Mouse (Mus musculus) olfactory bulb, adult 2 months (tissue): ENCODE results near the gene Vcan. TPM values are rescaled to one million over a fixed set of nuclear protein-coding genes. Genes with fewer than 3 reads are reported as not detected.
"Not testable (repeated sequence)": the region's sequence is repeated elsewhere in the genome, so short reads cannot be mapped to it uniquely, and the experiment has no call there.

ENCODE experiments used
- H3K27ac ChIP-seq: fragments of 200-500 bp; 2 replicates; pipeline ENCODE4 v1.5.1; 2012; ENCODE audit warnings: low read depth, low read length; ENCODE audit not compliant: insufficient read depth
- H3K4me1 ChIP-seq: fragments of 200-500 bp; 2 replicates; pipeline ENCODE4 v1.6.1; 2012; ENCODE audit warnings: low read length; ENCODE audit not compliant: control insufficient read depth, insufficient read depth
- H3K4me3 ChIP-seq: fragments of 200-500 bp; 2 replicates; pipeline ENCODE4 v1.5.1; 2012; ENCODE audit warnings: mild to moderate bottlenecking, low read depth, low read length, moderate library complexity; ENCODE audit not compliant: insufficient read depth
- CTCF ChIP-seq: fragments of 200-500 bp; IDR thresholded peaks from 2 replicates; pipeline ENCODE4 v1.5.1; 2012; ENCODE audit warnings: low read depth, mild to moderate bottlenecking, low read length, moderate library complexity; ENCODE audit not compliant: insufficient read depth
- POLR2A ChIP-seq: fragments of 200-500 bp; IDR thresholded peaks from 2 replicates; pipeline ENCODE4 v1.6.1; 2012; ENCODE audit warnings: mild to moderate bottlenecking, low read depth, low read length, moderate library complexity; ENCODE audit not compliant: insufficient read depth
- whole genome bisulfite sequencing: fragments of 180-500 bp; shearing (Covaris S2); methylation state at CpG from one replicate; pipeline ENCODE4 v1.1.7; 2018; 5-methylcytosine and 5-hydroxymethylcytosine counted together
- polyA plus RNA-seq: library from polyadenylated mRNA; stranded (reverse); fragments of >200 nt; gene quantifications from 2 replicates; pipeline ENCODE4 v1.2.4, GENCODE M21; 2012; ENCODE audit warnings: low replicate concordance; ENCODE audit not compliant: missing spikeins, insufficient read depth, insufficient read length

Vcan gene
- polyA plus RNA-seq, 1 experiment = not detected

DNA sequence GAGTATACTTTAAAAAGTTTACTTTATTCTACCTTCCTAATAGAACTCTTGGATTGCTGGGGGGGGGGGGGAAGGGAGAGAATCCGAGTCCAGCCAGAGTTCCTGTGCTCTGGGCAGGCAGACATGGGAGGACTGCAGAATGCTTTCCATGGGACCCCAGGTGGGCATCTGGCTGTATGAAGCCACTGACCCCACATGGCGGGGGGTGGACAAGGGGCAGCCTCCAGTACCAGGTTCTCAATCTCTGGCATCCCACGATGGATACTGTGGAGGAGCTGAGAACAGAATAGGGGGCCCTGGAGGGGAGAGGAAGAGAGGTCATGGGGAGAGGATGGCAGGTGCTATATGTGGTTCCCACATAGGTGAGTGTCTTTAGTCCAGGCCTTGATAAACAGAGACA lies 20.0 kb upstream of the Vcan start:
- no peak for TF ChIP-seq POLR2A
- TF ChIP-seq CTCF = no peak
- Histone ChIP-seq H3K4me1 (no peaks in the 10 kb centered on the region), H3K27ac (no peak overlapping the region), H3K4me3 (no peak overlapping the region)
- WGBS = 74% methylated on average over 3 of the region's 3 CpGs

DNA sequence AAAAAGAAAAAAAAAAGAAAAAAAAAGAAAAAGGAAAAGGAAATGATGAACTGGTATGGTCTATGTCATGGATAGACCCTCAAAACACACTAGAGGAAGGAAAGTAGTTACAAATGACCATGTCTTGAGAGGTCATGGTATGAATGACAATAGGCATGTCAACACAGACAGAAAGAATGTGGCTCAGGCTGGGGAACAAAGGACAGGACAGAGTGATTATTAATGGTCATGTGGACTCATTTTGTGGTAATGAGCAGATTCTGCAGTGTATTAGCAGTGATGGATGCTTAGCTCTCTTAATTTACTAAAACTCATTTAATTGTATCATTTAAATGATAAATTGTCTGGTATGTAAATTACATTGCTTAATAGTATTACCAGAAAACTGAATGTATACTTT lies 14.0 kb upstream of the Vcan start:
- Histone ChIP-seq H3K4me3 (no peak overlapping the region), H3K27ac (no peak overlapping the region)
- TF ChIP-seq CTCF = no peak
- TF ChIP-seq POLR2A = no peak

DNA sequence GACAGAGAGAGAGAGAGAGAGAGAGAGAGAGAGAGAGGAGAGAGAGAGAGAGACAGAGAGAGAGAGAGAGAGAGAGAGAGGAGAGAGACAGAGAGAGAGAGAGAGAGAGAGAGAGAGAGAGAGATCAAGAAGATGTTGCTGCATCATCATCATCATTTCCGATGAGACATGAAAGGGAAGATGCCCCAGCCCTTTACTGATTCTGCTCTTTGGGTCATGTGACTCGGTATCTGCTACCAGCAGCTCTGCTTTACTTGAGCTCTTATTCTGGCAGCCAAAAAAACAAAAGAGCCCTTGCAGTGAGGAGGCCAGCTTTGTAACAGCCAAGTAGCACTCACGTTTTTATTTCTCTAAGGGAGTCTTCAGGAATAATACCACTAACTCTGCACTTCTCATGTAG lies 8.3 kb upstream of the Vcan start:
- not testable (repeated sequence) for H3K4me1 ChIP-seq, H3K4me3 ChIP-seq, H3K27ac ChIP-seq
- WGBS = 27% methylated on average over 3 of the region's 3 CpGs

More for the DNA sequence above, 14.0 kb upstream of the Vcan start:
- no peaks in the 10 kb centered on the region for H3K4me1 ChIP-seq

DNA sequence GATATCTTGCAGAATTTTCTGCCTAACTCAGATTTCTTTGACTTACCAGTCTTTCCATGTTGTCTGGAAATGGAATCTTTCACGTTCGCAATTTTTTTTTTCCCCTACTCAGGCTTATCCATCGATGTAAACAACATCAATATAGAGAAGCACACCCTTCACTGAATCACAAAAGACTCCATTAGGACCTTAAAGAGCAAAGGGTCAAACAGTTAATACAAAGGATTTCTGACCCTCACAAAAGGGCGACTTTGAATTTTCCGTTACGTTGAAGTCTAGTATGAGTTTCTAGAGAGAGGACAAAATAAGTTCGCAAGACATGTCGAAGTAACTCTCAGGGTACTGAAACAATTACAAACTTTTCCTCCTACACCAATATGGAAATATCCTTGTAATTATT lies 892 bp upstream of the Vcan start:
- TF ChIP-seq CTCF = no peak
- no peak for TF ChIP-seq POLR2A
- 62% methylated on average over 8 of the region's 8 CpGs for WGBS
- Histone ChIP-seq H3K4me1 (peaks cover 19% of the 10 kb centered on the region), H3K4me3 (no peak overlapping the region), H3K27ac (no peak overlapping the region)

DNA sequence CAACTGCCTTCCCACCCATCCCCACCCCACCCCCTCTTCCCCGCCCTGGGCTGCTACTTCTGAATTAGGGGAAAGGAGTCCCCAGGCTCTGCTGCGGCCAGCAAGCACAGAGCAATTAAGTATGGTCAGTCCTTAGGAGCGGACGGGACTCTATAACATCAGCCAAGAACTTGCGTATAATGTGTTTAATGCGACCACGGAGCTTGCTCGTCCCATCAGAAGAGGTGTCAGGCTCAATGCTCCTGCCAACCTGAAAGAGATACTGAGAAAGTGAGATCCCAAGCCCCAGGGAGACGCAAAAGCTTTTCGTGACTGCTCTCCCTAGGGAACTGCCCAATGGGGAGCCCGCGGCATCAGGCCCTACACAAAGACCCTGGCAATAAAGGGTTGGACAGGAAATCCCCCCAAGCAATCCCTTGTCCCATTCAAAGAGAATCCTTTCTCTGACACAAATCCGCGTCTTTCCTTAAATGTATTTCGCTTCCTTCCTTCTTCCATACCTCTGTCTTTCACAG lies 434 bp upstream of the Vcan start:
- TF ChIP-seq POLR2A (no peak), CTCF (no peak)
- Histone ChIP-seq H3K4me3 (peak overlapping the region; percentile 58; the same call in 1 of the 2 replicates), H3K27ac (no peak overlapping the region), H3K4me1 (peaks cover 19% of the 10 kb centered on the region)
- WGBS = 20% methylated on average over 15 of the region's 15 CpGs

DNA sequence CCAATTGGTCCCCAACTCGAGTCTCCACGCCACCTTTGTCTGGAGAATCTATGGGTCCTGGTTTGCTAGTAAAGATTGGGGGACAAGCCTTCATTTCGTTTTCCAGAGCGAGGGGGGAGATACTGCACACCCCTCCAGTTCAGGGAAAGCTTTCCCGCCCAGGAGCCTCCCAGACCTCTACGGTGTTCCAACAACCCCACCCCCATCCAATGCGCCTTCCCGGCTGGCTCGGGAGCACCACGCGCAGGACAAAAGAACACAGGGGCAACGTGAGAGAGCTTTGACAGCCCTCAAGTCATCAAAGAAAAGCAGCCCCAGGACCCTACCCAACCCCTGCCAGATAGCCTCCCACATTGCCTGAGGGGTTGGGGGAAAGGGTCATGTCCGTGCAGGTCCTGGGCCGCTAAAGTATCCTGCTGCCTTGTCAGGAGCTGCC lies 1.2 kb downstream of the Vcan start:
- Histone ChIP-seq H3K4me3 (peak overlapping the region; percentile 64), H3K27ac (no peak overlapping the region), H3K4me1 (peaks cover 19% of the 10 kb centered on the region)
- under 1% methylated on average over 14 of the region's 14 CpGs for WGBS
- TF ChIP-seq POLR2A (no peak), CTCF (no peak)

DNA sequence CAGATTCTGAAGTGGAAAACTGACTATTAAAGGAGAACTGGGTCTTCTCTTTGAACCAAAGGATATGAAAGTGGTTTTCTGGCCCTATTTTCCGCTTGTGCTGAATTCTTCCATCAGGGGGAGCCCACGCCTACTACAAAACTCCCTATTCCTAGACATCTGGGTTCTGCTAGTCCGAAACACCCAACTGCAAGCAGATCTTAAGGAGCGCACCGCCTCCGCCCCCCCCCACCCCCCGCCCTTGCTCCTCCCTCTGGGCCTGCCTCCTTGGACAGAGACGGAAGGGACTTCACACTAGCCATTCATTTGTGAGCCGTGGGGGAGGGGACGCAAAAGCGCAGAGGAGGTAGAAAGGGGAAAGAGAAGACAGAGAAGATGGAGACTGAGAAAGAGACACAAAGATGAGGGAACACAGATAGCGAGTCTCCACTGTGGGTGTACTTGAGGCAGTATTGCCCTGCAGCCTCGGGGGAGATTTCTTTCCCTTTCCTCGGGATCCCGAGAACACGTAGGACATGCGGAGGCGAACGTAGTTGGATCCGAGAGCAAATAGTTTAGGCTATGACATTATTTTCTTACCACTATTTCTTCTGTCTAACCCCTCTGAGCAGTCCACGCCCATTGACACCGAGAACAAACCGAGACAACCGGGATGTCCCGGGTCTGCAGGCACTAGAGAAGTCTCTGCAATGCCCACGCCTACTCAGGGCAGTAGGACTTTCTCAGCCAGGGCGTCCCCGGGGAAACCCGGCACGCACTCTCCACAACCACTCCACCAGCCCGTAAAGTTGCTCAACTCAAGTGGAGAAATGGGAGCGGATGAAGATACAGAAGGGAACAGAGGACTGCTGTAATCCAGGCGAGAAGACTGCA lies 1.8 kb downstream of the Vcan start:
- WGBS = under 1% methylated on average over 33 of the region's 33 CpGs
- H3K27ac ChIP-seq = no peak overlapping the region
- TF ChIP-seq POLR2A (no peak), CTCF (no peak)
- H3K4me1 ChIP-seq = peaks cover 19% of the 10 kb centered on the region
- H3K4me3 ChIP-seq = peak overlapping the region; percentile 68

DNA sequence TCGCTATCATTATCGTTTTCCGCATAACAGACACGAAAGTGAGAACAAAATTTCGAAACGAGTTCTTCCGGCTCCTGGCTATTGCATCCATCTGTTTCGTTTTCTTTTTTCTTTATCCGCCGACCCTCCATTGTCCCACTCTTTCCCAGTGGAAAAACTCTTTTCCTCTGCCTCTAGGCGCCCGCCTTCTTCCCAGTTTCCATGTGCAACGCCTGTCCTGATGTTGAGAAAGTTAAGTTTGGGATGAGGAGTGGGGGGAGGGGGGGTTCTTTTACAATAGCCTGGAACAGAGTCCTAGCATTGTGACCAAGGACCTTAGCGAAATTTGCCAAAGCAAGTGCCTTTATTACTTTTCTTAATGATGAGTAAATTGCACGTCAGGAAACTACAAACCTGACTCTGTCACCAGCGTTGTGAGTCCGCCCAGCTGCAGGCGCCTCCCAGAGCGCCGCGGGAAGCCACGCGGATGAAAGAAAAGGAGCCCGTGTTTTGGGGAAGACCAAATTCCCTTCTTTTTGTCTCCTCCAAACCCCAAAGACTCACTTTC lies 2.5 kb downstream of the Vcan start:
- WGBS = under 1% methylated on average over 24 of the region's 24 CpGs
- H3K27ac ChIP-seq = no peak overlapping the region
- TF ChIP-seq CTCF = no peak
- 0 out of 2 replicates have a peak, but pooled peaks have one; percentile 26 for TF ChIP-seq POLR2A
- H3K4me1 ChIP-seq = peaks cover 19% of the 10 kb centered on the region
- H3K4me3 ChIP-seq = peak overlapping the region; percentile 68
